Mouse (Mus musculus): ENCODE measurements around the gene LTO1. TPM values are rescaled to one million over a fixed set of nuclear protein-coding genes. Genes with fewer than 3 reads are reported as not detected.
A peak's percentile ranks its signal among the peaks of the same experiment; 100 is the strongest.
"Not testable (repeated sequence)": the region's sequence is repeated elsewhere in the genome, so short reads cannot be mapped to it uniquely, and the experiment has no call there.

The LTO1 gene
- polyA plus RNA-seq, 1 experiment from 2014 or later, result 26.7 TPM

DNA sequence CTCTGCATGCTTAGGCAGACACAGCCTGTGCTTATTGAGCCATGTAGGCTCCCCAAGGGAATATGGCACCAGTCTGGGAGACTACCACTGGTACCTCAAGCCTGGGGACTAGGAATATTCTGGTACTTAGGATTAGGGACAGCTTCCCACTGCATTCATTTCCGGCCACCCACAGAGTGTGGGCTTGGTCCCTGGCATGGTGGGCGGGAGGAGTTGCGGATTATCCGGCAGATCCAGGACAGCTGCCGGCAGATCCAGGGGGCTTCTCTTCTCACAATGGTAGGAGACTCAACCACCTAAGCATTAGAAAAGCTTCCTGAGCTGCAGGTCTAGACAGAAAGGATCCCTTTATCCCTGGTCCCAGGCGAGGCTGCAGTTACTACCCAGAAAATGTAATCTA lies 16.4 kb upstream of the LTO1 start:
- Histone ChIP-seq H3K9ac (ENCODE audit: low read length) (no peak overlapping the region), H3K27me3 (replicated peaks; ENCODE audit: control insufficient read depth, insufficient read depth, low read length) (peaks cover 12% of the 10 kb centered on the region; the same call in 1 of the 2 replicates), H3K4me2 (ENCODE audit: low read length) (peak overlapping the region; percentile 92), H3K27ac (ENCODE audit: low read depth, low read length) (no peak overlapping the region), H3K4me3 (ENCODE audit: low read depth, low read length) (peak overlapping the region; percentile 5; the same call in 1 of the 2 replicates), H3K4me1 (ENCODE audit: control insufficient read depth, insufficient read depth, low read length) (peaks cover 22% of the 10 kb centered on the region), H3K9me3 (replicated peaks; ENCODE audit: control insufficient read depth, low read length) (no peaks in the 10 kb centered on the region), H3K36me3 (ENCODE audit: control insufficient read depth, insufficient read depth, low read length) (no peaks in the 10 kb centered on the region)
- ATAC-seq (no peak), DNase-seq (ENCODE audit: low spot score) (no peak)
- WGBS, result 29% methylated on average over 6 of the region's 6 CpGs

DNA sequence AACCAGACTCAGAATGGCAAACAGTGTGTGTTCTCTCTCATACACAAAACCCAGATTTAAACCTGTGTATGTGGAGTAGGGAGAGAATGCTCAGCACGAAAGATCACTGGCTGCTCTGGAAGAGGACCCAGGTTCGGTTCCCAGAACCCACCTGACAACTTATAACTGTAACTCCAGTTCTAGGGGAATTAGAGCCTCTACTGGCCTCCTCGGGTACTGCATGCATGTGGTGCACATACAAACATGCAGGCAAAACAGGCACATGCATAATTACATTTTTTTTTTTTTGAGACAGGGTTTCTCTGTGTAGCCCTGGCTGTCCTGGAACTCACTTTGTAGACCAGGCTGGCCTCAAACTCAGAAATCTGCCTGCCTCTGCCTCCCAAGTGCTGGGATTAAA lies 9.4 kb upstream of the LTO1 start:
- H3K9ac ChIP-seq (ENCODE audit: low read length); H3K9me3 ChIP-seq (replicated peaks; ENCODE audit: control insufficient read depth, low read length); H3K4me1 ChIP-seq (ENCODE audit: control insufficient read depth, insufficient read depth, low read length); DNase-seq (ENCODE audit: low spot score); ATAC-seq; H3K4me3 ChIP-seq (ENCODE audit: low read depth, low read length); H3K4me2 ChIP-seq (ENCODE audit: low read length); H3K36me3 ChIP-seq (ENCODE audit: control insufficient read depth, insufficient read depth, low read length); H3K27me3 ChIP-seq (replicated peaks; ENCODE audit: control insufficient read depth, insufficient read depth, low read length); H3K27ac ChIP-seq (ENCODE audit: low read depth, low read length): not testable (repeated sequence)
- WGBS, result 92% methylated on average over 3 of the region's 3 CpGs

DNA sequence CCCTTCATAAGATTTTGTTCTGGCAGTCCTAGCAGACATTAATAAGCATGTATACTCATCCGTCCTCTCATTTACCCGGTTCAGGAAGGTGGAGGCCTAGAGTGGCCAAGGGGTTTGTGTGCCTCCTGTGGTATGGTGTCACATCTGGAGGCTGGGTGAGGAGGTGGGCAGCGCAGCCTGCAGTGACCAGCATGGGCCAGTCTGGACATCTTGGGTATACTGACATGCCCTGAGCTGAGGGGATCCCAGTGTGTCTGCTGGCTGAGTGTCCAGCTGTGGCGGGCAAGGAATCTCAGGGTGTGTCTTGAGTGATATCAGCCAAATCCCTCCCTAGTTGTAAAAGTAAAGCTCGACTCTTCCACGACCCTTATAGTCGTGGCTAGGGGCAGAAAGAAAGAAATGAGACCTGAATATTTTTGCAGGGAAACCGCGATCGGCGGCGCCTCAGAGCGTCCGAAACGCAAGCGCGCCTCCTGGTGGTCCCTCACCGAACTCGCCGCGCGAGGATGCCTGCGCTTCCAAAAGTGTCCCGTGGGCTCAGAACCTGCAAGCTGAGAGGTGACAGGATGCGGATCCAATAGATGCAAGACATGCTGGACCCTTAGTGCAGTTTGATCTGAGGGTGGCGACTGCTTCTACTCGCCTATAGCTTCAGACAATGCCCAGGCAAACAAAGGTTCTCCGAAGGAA lies 8.0 kb upstream of the LTO1 start:
- no peaks in the 10 kb centered on the region for H3K27me3 ChIP-seq (replicated peaks; ENCODE audit: control insufficient read depth, insufficient read depth, low read length)
- ATAC-seq, result peak; percentile 65
- peak; percentile 79 for DNase-seq (ENCODE audit: low spot score)
- no peaks in the 10 kb centered on the region for H3K36me3 ChIP-seq (ENCODE audit: control insufficient read depth, insufficient read depth, low read length)
- 11% methylated on average over 28 of the region's 28 CpGs for WGBS
- peaks cover 3% of the 10 kb centered on the region; the same call in 1 of the 2 replicates for H3K9me3 ChIP-seq (replicated peaks; ENCODE audit: control insufficient read depth, low read length)
- peak overlapping the region; percentile 39; the same call in 1 of the 2 replicates for H3K4me2 ChIP-seq (ENCODE audit: low read length)
- H3K4me1 ChIP-seq (ENCODE audit: control insufficient read depth, insufficient read depth, low read length), result no peaks in the 10 kb centered on the region
- H3K27ac ChIP-seq (ENCODE audit: low read depth, low read length), result no peak overlapping the region
- H3K9ac ChIP-seq (ENCODE audit: low read length), result no peak overlapping the region
- H3K4me3 ChIP-seq (ENCODE audit: low read depth, low read length), result no peak overlapping the region

DNA sequence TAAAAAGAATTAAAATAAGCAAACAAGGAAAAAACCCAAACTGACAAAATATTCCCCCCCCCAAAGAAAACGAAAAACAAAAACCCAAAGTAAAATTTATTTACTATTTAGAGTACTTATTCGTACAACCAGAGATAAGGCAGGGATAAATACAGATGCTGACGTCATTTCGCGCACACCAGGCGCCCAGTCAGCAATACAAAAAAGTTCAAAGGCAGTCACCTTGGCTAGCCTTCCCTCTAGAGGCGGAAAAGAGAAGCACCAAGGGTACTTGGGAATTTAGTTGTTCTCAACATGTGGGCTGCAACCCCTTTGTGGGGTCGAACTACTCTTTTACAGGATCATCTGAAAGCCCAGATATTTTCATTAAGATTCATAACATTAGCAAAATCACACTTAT lies 7.1 kb upstream of the LTO1 start:
- H3K4me3 ChIP-seq (ENCODE audit: low read depth, low read length), result no peak overlapping the region
- no peak for ATAC-seq
- no peak overlapping the region for H3K27ac ChIP-seq (ENCODE audit: low read depth, low read length)
- H3K9me3 ChIP-seq (replicated peaks; ENCODE audit: control insufficient read depth, low read length), result peaks cover 3% of the 10 kb centered on the region; the same call in 1 of the 2 replicates
- H3K4me2 ChIP-seq (ENCODE audit: low read length), result no peak overlapping the region
- peak; percentile 23 for DNase-seq (ENCODE audit: low spot score)
- no peak overlapping the region for H3K9ac ChIP-seq (ENCODE audit: low read length)
- WGBS, result 18% methylated on average over 8 of the region's 8 CpGs
- H3K27me3 ChIP-seq (replicated peaks; ENCODE audit: control insufficient read depth, insufficient read depth, low read length), result no peaks in the 10 kb centered on the region
- H3K4me1 ChIP-seq (ENCODE audit: control insufficient read depth, insufficient read depth, low read length), result no peaks in the 10 kb centered on the region
- no peaks in the 10 kb centered on the region for H3K36me3 ChIP-seq (ENCODE audit: control insufficient read depth, insufficient read depth, low read length)

DNA sequence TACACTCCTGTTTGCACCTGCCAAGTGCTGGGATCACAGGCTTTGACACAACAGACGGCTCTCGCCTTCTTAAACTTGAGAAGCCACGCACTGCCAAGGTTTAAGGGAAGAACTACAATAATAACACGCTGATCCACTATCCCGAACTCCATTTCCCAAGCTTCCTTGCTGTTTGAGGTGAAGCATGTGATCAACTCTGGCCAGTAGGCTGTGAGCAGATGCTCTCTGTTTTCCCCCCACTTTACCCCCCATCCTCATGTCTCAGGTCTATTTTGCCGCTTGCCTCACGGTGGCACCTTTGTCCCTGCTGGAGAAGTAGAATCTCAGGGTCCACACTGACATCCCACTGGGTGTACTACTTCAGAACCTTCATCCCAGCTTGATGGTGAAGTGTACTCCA lies 6.2 kb upstream of the LTO1 start:
- Histone ChIP-seq H3K27me3 (replicated peaks; ENCODE audit: control insufficient read depth, insufficient read depth, low read length) (no peaks in the 10 kb centered on the region), H3K4me1 (ENCODE audit: control insufficient read depth, insufficient read depth, low read length) (no peaks in the 10 kb centered on the region), H3K4me3 (ENCODE audit: low read depth, low read length) (no peak overlapping the region), H3K4me2 (ENCODE audit: low read length) (no peak overlapping the region), H3K27ac (ENCODE audit: low read depth, low read length) (no peak overlapping the region), H3K36me3 (ENCODE audit: control insufficient read depth, insufficient read depth, low read length) (no peaks in the 10 kb centered on the region), H3K9me3 (replicated peaks; ENCODE audit: control insufficient read depth, low read length) (peaks cover 3% of the 10 kb centered on the region; the same call in 1 of the 2 replicates), H3K9ac (ENCODE audit: low read length) (no peak overlapping the region)
- peak; percentile 61 for DNase-seq (ENCODE audit: low spot score)
- WGBS, result 34% methylated on average over 7 of the region's 7 CpGs
- peak; percentile 56; the same call in 1 of the 2 replicates for ATAC-seq

DNA sequence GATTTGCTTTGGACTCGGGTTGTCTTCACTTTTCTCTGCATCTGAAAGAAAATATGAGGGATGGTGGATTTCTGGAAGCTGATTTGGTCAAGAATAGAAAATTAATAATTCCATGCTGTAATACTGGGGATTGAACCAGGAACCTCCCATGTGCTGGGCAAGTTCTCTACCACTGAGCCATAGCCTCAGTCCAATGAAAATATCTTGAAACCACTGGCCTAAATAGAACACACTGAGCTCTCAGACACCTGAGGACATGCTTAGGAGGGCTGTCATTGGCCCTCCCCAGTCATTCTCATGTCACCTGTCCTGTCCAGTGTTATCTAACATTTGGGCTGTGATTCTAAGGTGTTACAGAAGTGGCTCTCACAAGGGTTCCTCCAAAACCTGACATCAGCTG lies 3.8 kb upstream of the LTO1 start:
- H3K9me3 ChIP-seq (replicated peaks; ENCODE audit: control insufficient read depth, low read length), result no peaks in the 10 kb centered on the region
- 85% methylated on average over 1 of the region's 1 CpGs for WGBS
- H3K4me3 ChIP-seq (ENCODE audit: low read depth, low read length), result no peak overlapping the region
- no peaks in the 10 kb centered on the region for H3K27me3 ChIP-seq (replicated peaks; ENCODE audit: control insufficient read depth, insufficient read depth, low read length)
- H3K9ac ChIP-seq (ENCODE audit: low read length), result no peak overlapping the region
- DNase-seq (ENCODE audit: low spot score), result no peak
- H3K27ac ChIP-seq (ENCODE audit: low read depth, low read length), result no peak overlapping the region
- no peak overlapping the region for H3K4me2 ChIP-seq (ENCODE audit: low read length)
- H3K4me1 ChIP-seq (ENCODE audit: control insufficient read depth, insufficient read depth, low read length), result peaks cover 6% of the 10 kb centered on the region
- ATAC-seq, result no peak
- no peaks in the 10 kb centered on the region for H3K36me3 ChIP-seq (ENCODE audit: control insufficient read depth, insufficient read depth, low read length)

DNA sequence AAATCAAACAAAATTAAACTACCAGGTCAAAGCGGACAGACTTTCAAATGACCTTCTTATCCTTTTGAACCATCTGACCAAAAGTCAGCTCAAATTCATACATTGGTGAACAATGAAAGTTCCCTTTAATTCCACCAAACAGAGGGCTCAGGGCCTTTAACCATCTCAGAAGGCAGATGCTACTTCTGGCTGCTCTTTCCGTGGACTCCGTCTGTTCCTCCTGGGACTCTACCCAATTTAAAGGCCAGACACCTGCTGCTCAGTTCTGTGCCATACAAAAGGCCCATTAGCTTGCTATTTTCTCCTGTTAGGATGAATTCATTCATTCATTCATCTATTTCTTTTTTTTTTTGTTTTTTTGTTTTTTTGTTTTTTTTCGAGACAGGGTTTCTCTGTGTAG lies 2.0 kb upstream of the LTO1 start:
- H3K9ac ChIP-seq (ENCODE audit: low read length), result no peak overlapping the region
- no peak overlapping the region for H3K27ac ChIP-seq (ENCODE audit: low read depth, low read length)
- H3K4me3 ChIP-seq (ENCODE audit: low read depth, low read length), result no peak overlapping the region
- no peaks in the 10 kb centered on the region for H3K27me3 ChIP-seq (replicated peaks; ENCODE audit: control insufficient read depth, insufficient read depth, low read length)
- peak; percentile 37 for DNase-seq (ENCODE audit: low spot score)
- no peak overlapping the region for H3K4me2 ChIP-seq (ENCODE audit: low read length)
- peaks cover 9% of the 10 kb centered on the region for H3K36me3 ChIP-seq (ENCODE audit: control insufficient read depth, insufficient read depth, low read length)
- no peak for ATAC-seq
- no peaks in the 10 kb centered on the region for H3K9me3 ChIP-seq (replicated peaks; ENCODE audit: control insufficient read depth, low read length)
- WGBS, result 58% methylated on average over 4 of the region's 4 CpGs
- H3K4me1 ChIP-seq (ENCODE audit: control insufficient read depth, insufficient read depth, low read length), result peaks cover 8% of the 10 kb centered on the region

DNA sequence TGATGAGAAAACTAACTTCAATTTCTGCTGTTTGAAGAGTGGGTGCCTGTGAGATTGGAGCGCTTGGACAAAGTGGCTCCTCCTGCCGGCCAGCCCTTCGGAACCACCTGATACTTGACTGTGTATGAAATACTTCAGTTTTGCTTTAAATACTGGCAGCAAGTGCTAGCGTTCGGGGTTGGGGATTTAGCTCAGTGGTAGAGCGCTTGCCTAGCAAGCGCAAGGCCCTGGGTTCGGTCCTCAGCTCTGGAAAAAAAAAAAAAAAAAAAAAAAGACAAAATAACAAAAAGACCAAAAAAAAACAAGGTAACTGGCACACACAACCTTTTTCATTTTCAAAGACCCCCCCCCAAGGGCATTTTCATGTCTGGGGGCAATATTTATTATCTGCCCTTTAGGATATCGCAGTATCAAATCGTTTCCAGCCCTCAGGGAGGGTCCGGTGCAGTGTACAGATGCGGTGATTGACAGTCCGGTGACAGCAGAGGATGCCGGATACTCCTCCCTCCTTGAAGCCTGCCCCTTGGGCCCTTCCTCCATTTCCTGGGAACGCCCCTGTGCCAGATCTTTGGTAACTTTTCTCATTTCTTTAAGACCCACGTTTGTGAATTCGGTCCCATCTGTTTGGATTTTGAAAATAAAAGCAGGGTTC lies 478 bp upstream of the LTO1 start:
- H3K4me2 ChIP-seq (ENCODE audit: low read length), result peak overlapping the region; percentile 90
- H3K9me3 ChIP-seq (replicated peaks; ENCODE audit: control insufficient read depth, low read length), result no peaks in the 10 kb centered on the region
- ATAC-seq (peak; percentile 94), DNase-seq (ENCODE audit: low spot score) (peak; percentile 36)
- peak overlapping the region; percentile 86 for H3K9ac ChIP-seq (ENCODE audit: low read length)
- H3K4me1 ChIP-seq (ENCODE audit: control insufficient read depth, insufficient read depth, low read length), result peaks cover 8% of the 10 kb centered on the region
- no peaks in the 10 kb centered on the region for H3K27me3 ChIP-seq (replicated peaks; ENCODE audit: control insufficient read depth, insufficient read depth, low read length)
- WGBS, result 8% methylated on average over 17 of the region's 17 CpGs
- H3K27ac ChIP-seq (ENCODE audit: low read depth, low read length), result peak overlapping the region; percentile 90; the same call in 1 of the 2 replicates
- peak overlapping the region; percentile 89 for H3K4me3 ChIP-seq (ENCODE audit: low read depth, low read length)
- H3K36me3 ChIP-seq (ENCODE audit: control insufficient read depth, insufficient read depth, low read length), result peaks cover 22% of the 10 kb centered on the region

DNA sequence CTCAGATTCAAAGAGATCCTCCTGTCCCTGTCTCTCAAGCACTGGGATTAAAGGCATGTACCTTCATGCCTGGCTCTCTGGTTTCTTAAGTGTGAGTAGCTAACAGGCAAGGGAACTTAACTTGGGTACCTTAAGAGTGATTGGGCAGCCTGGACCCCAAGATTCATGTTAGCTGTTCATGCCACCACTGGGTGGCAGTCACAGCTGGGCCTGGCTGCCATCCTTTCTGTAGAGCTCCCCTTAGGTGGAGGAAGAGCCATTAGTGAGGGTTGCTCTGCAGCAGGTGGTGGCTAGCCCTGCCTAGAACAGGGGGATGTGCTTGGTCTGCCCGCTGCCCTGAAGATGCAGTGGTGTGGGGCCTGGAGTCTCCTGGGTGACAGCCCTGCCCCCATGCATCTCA lies 3.9 kb downstream of the LTO1 start:
- H3K4me3 ChIP-seq (ENCODE audit: low read depth, low read length), result no peak overlapping the region
- no peaks in the 10 kb centered on the region for H3K27me3 ChIP-seq (replicated peaks; ENCODE audit: control insufficient read depth, insufficient read depth, low read length)
- WGBS, result 71% methylated on average over 1 of the region's 1 CpGs
- peaks cover 46% of the 10 kb centered on the region for H3K36me3 ChIP-seq (ENCODE audit: control insufficient read depth, insufficient read depth, low read length)
- no peak for DNase-seq (ENCODE audit: low spot score)
- H3K9me3 ChIP-seq (replicated peaks; ENCODE audit: control insufficient read depth, low read length), result no peaks in the 10 kb centered on the region
- no peak overlapping the region for H3K27ac ChIP-seq (ENCODE audit: low read depth, low read length)
- no peak for ATAC-seq
- no peak overlapping the region for H3K9ac ChIP-seq (ENCODE audit: low read length)
- H3K4me1 ChIP-seq (ENCODE audit: control insufficient read depth, insufficient read depth, low read length), result peaks cover 8% of the 10 kb centered on the region
- H3K4me2 ChIP-seq (ENCODE audit: low read length), result no peak overlapping the region
